Comparison of ENCODE assay signal across 9 mouse cellular contexts in genomic region chr3:122169616-122170178, GRCm38 (mm10).
DNase-seq lines count a peak whose midpoint lies in the region; ATAC-seq and TF ChIP-seq lines count a peak whose summit lies in the region.
"Had no signal": no experiment of that assay in that cellular context is flagged by ENCODE, and none has a peak within 500 bp of the region (broad histone marks: within the 10 kb centered on the region; RNA-seq: fewer than 3 reads in every experiment).

No protein-coding gene starts in this region.

- peak; percentile 14 for DNase-seq in right cerebral cortex, adult 18-20 months
- DNase-seq in right cerebral cortex, postnatal 36 days (ENCODE audit: low spot score in 2 of 2), result no peak
- DNase-seq in brain, embryonic 14.5 days (ENCODE audit: low read depth), result peak; percentile 61
- DNase-seq in kidney, adult 18-20 months, result peak; percentile 83
- peak; percentile 27 to 39 (median 32) for DNase-seq in liver, embryonic 14.5 days (ENCODE audit: low read depth in 3 of 3, low spot score in 3 of 3)
- peak; percentile 67 for DNase-seq in ovary, postnatal 36 days (ENCODE audit: low spot score)
- peak; percentile 38 for DNase-seq in urinary bladder, adult 2 months (ENCODE audit: low spot score)

- 42% methylated on average over 10 of the region's 10 CpGs for WGBS in forebrain, embryonic 13.5 days
- WGBS in liver, embryonic 14.5 days (ENCODE audit: insufficient replicate concordance), result 41% methylated on average over 10 of the region's 10 CpGs

- peaks cover 8% of the 10 kb centered on the region; the same call in 1 of the 2 replicates for H3K4me1 ChIP-seq in forebrain, embryonic 13.5 days
- no peaks in the 10 kb centered on the region for H3K4me1 ChIP-seq in liver, embryonic 14.5 days (replicated peaks; ENCODE audit: control insufficient read depth in 2 of 2, insufficient read depth in 2 of 2, low read length in 1 of 2)

- H3K27ac ChIP-seq in forebrain, embryonic 13.5 days, result no peak overlapping the region
- H3K27ac ChIP-seq in liver, embryonic 14.5 days, result no peak overlapping the region
- H3K27ac ChIP-seq: heart, embryonic 13.5 days had no signal

- peak; percentile 3; the same call in 1 of the 2 replicates for ATAC-seq in forebrain, embryonic 13.5 days
- peak; percentile 33; the same call in 1 of the 2 replicates for ATAC-seq in liver, embryonic 14.5 days (ENCODE audit: insufficient read depth)

- H3K9me3 ChIP-seq in forebrain, embryonic 13.5 days (replicated peaks), result no peaks in the 10 kb centered on the region
- H3K9me3 ChIP-seq in liver, embryonic 14.5 days (ENCODE audit: control insufficient read depth, low read length), result no peaks in the 10 kb centered on the region
- H3K9me3 ChIP-seq: heart, embryonic 13.5 days had no signal

- no peak overlapping the region for H3K4me3 ChIP-seq in forebrain, embryonic 13.5 days
- no peak overlapping the region for H3K4me3 ChIP-seq in liver, embryonic 14.5 days (ENCODE audit: insufficient read depth in 1 of 2, low read depth in 2 of 2, low read length in 2 of 2)
- H3K4me3 ChIP-seq: heart, embryonic 13.5 days had no signal

- peaks cover 6% of the 10 kb centered on the region; the same call in 1 of the 2 replicates for H3K27me3 ChIP-seq in forebrain, embryonic 13.5 days
- no peaks in the 10 kb centered on the region for H3K27me3 ChIP-seq in liver, embryonic 14.5 days (ENCODE audit: control insufficient read depth, insufficient read depth, low read length)
- H3K27me3 ChIP-seq: heart, embryonic 13.5 days had no signal

- no peak for TF ChIP-seq POLR2A in brain, embryonic 14.5 days (IDR thresholded peaks at IDR 0.05; ENCODE audit: borderline replicate concordance, extremely low read depth, insufficient read depth, insufficient read length, poor library complexity, severe bottlenecking)

- H3K9ac ChIP-seq in forebrain, embryonic 13.5 days, result no peak overlapping the region
- H3K9ac ChIP-seq in liver, embryonic 14.5 days (replicated peaks), result no peak overlapping the region
- H3K9ac ChIP-seq: heart, embryonic 13.5 days had no signal

- TF ChIP-seq EP300 in liver, embryonic 14.5 days (IDR thresholded peaks at IDR 0.05; ENCODE audit: low read depth), result no peak

- no peak overlapping the region for H3K4me2 ChIP-seq in forebrain, embryonic 13.5 days
- no peak overlapping the region for H3K4me2 ChIP-seq in liver, embryonic 14.5 days (ENCODE audit: low read depth)
- H3K4me2 ChIP-seq: heart, embryonic 13.5 days had no signal

- peak; percentile 69; the same call in 1 of the 2 replicates for TF ChIP-seq CTCF in brain, embryonic 14.5 days (IDR thresholded peaks at IDR 0.05; ENCODE audit: borderline replicate concordance, extremely low read depth, insufficient read depth, insufficient read length)
- TF ChIP-seq CTCF in liver, embryonic 14.5 days (IDR thresholded peaks at IDR 0.05; ENCODE audit: low read depth), result peak; percentile 93

- H3K36me3 ChIP-seq in forebrain, embryonic 13.5 days (ENCODE audit: poor library complexity, severe bottlenecking), result no peaks in the 10 kb centered on the region
- no peaks in the 10 kb centered on the region for H3K36me3 ChIP-seq in liver, embryonic 14.5 days (replicated peaks; ENCODE audit: control insufficient read depth, insufficient read depth, low read depth)
- H3K36me3 ChIP-seq: heart, embryonic 13.5 days had no signal

Comparison
In these comparisons a context has a peak if more than half of its experiments do, and no peak if none do; other contexts are left out.
1. DNase-seq: peak in right cerebral cortex, adult 18-20 months (single experiment), brain, embryonic 14.5 days (single experiment), kidney, adult 18-20 months (single experiment), liver, embryonic 14.5 days (3 of 3), ovary, postnatal 36 days (single experiment) and urinary bladder, adult 2 months (single experiment); none in right cerebral cortex, postnatal 36 days (0 of 2).